Mouse (Mus musculus) ES-E14 (cell line): ENCODE results near the gene Dst.

Experiments
- CHD2 ChIP-seq: IDR thresholded peaks from 2 replicates; pipeline ENCODE4 v1.6.1; 2014; ENCODE audit warnings: mild to moderate bottlenecking, low read depth, low read length, inconsistent platforms
- MAFK ChIP-seq: IDR thresholded peaks from 2 replicates; pipeline ENCODE4 v1.6.1; 2014; ENCODE audit warnings: mild to moderate bottlenecking, low read depth, low read length, inconsistent platforms; ENCODE audit not compliant: insufficient read depth
- ZC3H11A ChIP-seq: IDR thresholded peaks from 2 replicates; pipeline ENCODE4 v1.6.1; 2012; ENCODE audit warnings: low read depth, mild to moderate bottlenecking, inconsistent platforms, low read length, borderline replicate concordance

DNA sequence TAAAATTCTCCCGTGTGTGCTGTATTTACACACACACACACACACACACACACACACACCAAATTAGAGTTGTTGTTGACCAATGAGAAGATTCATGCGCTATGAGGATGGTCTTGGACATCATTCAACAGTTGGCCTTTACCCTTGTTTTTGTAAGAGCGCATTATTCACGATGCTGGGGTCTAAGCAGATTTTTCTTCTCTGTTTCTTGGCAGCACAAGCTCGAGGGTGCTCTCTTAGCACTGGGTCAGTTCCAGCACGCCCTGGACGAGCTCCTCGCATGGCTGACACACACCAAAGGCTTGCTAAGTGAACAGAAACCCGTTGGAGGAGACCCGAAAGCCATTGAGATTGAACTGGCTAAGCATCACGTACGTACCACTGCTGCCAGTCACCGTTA lies 360.5 kb downstream of the Dst start:
- no peak for TF ChIP-seq CHD2
- TF ChIP-seq ZC3H11A, result no peak
- no peak for TF ChIP-seq MAFK
